Mouse (Mus musculus) thymus, adult 2 months (tissue): ENCODE data around the gene Wwox.

Experiments
- CTCF ChIP-seq: fragments of 200-500 bp; IDR thresholded peaks from 2 replicates; pipeline ENCODE4 v1.5.1; 2012; ENCODE audit warnings: mild to moderate bottlenecking, control low read depth, low read length, moderate library complexity, borderline replicate concordance; ENCODE audit not compliant: control insufficient read depth, poor library complexity, insufficient read depth; ENCODE audit errors: extremely low read depth
- POLR2A ChIP-seq: fragments of 200-500 bp; IDR thresholded peaks from 2 replicates; pipeline ENCODE4 v1.6.1; 2012; ENCODE audit warnings: mild to moderate bottlenecking, low read length, control low read depth, moderate library complexity; ENCODE audit not compliant: control insufficient read depth, poor library complexity, insufficient read depth; ENCODE audit errors: extremely low read depth

DNA sequence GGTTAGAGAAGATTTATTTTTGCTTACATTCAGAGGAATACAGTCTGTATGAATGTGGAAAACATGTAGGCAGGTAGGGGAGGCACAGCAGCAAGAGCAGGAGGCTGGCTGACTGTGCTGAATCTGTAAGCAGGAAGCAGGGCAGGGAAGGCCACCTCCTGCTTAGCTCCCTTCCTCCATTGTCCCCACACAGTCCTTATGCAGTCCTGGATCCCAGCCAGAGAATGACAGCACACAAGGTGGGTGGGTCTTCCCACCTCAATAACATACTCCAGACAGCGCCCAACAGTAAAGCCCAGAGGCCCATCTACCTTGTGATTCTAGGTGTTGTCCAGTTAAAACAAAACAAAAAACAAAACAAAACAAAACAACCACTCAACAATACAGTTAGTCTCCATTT, 593.7 kb downstream of the Wwox start:
- TF ChIP-seq CTCF = no peak
- TF ChIP-seq POLR2A = no peak
